Mouse (Mus musculus) cerebellum, postnatal 10 days (tissue): ENCODE data around the gene Csdc2.

ENCODE experiments used
- DNase-seq, 2 experiments: peaks; one replicate each; pipeline ENCODE4 v3.0.0; 2021; ENCODE audit warnings: mixed read lengths in 2 of 2

The Csdc2 gene

GRCm38 (mm10) chr15:81925760-81926445 lies 10.7 kb upstream of the Csdc2 start, which contains the start of gene Polr3h:
Gene Polr3h, minus strand, starts transcription at chr15:81926240.
- DNase-seq = peak; percentile 99

GRCm38 (mm10) chr15:81926446-81926822 lies 10.1 kb upstream of the Csdc2 start:
- DNase-seq = no peak

GRCm38 (mm10) chr15:81927741-81928140 lies 8.8 kb upstream of the Csdc2 start:
- peak; percentile 57 to 60 for DNase-seq

- no peak for DNase-seq
These were observed 8.3 kb upstream of the Csdc2 start for GRCm38 (mm10) chr15:81928277-81928676.

DNA sequence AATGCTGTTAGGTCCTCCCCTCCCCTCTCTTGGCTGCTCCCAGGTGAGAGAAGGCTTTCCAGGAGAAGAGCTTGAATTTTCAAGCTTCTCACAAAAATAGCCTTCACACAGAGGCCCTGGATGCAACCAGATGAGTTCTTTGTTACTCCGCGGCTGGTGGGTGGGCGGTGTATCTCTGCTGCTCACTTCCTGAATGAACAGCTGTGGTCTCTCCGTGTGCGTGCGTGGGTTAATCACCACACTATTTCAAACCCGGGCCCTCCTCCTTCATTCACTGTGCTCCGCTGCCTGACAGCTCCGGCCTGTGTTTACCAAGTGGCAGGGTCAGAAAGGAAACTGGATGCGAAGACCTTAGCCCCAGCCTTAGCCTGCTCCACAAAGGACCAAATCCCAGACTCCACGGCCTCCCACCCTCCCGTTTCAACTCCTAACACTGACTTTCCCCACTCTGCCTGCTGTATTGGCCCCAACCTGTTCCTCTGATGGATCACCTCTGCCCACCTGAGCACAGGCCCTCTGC lies 3.5 kb upstream of the Csdc2 start:
- no peak for DNase-seq

- DNase-seq = no peak
These were observed 2.6 kb upstream of the Csdc2 start for GRCm38 (mm10) chr15:81933986-81934385.

DNA sequence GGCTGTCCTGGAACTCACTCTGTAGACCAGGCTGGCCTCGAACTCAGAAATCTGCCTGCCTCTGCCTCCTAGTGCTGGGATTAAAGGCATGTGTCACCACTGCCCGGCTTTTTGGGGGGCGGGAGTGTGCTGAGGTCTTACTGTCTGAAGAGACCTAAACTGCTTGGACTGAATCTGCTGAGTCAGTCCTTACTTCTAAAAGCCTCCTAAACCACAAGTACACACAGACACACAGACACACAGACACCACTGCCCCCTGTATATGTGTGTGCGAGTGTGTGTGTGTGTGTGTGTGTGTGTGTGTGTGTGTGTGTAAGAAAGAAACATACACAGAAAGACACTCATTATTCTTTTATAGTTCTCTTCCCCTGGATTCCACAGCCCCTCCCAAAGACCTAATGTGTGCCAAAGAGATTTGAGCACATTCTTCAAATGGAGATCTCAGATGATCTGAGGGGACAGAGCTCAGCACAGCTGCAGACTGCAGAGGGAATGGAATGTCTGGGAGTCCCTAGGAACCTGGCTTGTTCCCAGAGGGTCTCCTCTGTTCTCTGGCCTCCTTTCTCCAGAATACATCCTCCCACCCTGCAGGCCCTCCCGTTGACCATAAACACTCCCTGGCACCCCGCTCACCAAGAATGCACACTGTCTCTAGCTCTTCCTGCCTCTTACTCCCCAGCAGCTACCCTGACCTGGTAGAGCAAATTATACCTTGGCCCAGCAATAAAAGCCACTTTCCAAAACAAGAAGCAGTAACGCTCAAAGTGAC lies 506 bp upstream of the Csdc2 start:
- DNase-seq = no peak

- peak; percentile 73 to 81 for DNase-seq
These were observed 776 bp downstream of the Csdc2 start for GRCm38 (mm10) chr15:81937098-81937972.

DNA sequence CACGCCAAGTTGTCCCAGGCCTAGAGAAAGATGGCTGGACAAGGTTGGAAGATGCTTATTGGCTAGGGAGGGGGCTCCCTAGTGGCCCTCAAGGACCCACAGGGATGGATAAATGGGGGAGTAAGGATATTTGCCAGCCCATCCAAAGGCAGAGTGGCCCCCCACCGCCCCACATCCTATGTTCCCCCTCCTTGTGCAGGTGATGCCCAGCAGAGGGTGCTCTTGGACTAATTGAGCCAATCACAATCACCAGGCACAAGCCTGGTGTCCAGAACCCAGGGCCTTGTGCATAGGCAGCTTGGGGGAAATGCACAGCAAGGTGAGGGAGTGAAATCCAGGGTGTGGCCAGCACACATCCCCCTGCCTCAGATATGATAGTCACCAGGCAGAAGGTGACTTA lies 1.7 kb downstream of the Csdc2 start:
- DNase-seq = peak; percentile 83 to 85

- no peak for DNase-seq
These were observed 2.7 kb downstream of the Csdc2 start for GRCm38 (mm10) chr15:81939157-81939715.

DNA sequence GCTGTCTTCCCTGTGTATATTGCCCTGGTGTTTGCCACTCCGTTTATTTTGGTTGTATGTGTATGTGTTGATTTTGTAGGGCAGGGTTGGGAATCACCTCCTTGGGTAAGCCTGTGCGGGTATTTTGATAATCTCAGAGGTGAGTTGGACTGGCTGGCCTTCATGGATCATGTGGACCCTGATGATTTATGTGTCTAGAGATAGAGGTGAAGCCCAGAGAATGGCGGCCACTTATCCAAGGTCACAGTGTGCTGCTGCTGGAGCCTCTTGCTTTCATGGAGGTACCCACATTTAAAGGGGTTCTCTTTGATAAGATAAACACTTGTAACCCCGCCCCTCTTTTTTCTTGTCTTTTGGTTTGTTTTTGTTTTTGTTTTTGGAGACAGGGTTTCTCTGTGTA lies 3.2 kb downstream of the Csdc2 start:
- DNase-seq = no peak

DNA sequence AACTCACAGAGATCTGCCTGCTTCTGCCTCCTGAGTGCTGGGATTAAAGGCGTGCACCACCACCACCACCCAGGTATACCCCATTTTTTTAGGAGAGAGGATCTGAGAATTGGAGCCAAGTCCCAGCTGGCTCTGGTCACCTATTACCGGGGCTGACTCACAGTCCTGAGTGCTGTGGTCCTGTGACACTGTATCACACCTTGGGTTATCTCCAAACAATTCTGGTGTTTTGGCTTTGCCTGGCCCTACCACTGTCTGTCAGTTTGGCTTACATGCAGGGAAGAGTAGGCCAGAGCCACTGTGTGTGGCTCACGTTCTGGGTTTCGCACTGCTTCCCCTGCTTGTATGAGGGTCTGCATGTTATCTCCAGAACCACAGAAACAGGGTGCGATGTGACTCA lies 3.7 kb downstream of the Csdc2 start:
- DNase-seq = no peak

- DNase-seq = no peak
These were observed 4.5 kb downstream of the Csdc2 start for GRCm38 (mm10) chr15:81941010-81941409.

DNA sequence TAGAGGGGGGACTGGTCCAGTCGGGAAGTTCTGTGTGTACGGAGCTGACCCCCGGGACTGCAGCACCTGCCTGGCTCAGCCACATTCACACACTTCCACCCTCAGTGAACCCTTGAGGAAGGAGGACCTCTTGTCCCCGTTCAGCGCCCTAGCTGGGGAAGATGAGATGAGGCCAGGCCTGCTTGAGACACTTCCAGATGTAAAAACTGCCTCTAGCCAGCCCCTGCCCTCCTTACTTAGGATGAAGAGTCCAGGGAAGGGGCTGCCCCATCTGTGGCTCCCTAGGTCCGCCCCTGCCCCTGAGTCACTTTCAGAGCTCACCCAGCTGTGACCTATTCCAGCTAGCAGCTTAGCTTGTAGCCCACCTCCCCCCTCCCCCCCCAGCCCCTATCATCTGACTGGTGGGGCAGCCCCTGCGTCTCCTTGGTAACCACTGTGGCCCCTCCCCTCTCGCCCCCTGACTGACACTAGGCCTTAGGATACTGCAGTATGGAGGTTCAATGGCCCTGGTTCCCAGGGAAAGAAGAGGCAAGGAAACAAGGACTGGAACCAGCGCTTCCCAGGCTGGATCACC lies 6.7 kb downstream of the Csdc2 start:
- no peak for DNase-seq

DNA sequence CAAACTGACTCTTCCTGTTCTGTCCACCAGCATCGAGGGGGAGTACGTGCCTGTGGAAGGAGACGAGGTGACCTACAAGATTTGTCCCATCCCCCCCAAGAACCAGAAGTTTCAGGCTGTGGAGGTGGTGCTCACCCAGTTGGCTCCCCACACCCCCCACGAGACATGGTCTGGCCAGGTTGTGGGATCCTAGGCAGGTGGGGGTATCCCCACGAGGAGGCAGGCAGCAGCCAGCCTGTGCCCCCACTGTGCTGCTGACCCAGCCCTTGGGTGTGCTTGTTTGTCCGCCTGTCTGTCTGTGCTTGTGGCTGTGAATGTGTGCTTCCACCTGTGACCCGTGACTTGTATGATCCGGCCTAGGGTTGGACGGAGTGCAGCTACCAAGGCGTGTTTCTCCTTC lies 12.5 kb downstream of the Csdc2 start:
- DNase-seq = no peak

GRCm38 (mm10) chr15:81949476-81950131 lies 13.0 kb downstream of the Csdc2 start:
- DNase-seq = no peak

DNA sequence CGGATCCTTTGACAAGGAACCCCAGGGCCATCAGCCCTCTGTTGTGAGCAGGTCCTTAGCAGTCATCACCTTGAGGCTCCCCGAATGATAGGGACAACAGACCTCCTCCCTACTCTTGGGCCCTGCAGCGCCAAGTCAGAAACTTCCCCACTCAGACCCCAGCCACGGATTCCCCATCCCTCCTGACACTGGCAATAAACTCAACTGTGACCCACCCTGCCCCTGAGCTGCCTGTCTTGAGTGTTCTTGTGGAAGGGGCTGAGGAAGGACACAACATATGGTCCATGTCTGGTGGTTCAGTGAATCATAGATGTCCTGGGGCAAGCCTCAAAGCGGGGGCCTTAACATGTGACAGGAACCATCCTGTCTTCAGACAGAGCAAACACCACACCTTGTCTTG lies 14.2 kb downstream of the Csdc2 start:
- no peak for DNase-seq

DNA sequence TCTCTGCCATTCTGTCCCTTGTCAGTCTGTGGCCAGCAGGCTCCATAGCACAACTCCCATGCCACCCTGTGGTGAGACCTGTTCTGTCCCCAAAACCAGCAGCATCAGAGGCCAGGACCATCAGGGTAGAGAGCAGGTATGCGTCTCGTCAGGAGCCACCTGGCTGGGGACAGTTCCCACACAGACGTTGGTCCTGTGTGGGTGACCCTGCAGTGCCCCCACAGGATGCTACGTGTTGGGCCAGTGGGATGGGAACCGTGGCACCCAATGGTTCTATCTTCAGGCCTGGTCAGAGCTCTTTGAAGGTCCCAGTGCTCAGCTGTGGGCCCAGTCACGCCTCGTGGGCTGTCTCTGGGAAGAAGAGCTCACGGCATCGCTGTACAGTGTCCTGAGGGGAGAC lies 14.6 kb downstream of the Csdc2 start:
- DNase-seq = no peak

- DNase-seq = no peak
These were observed 15.8 kb downstream of the Csdc2 start for GRCm38 (mm10) chr15:81952310-81952709.

- peak; percentile 66 to 75 for DNase-seq
These were observed 17.6 kb downstream of the Csdc2 start for GRCm38 (mm10) chr15:81954151-81954583.

DNA sequence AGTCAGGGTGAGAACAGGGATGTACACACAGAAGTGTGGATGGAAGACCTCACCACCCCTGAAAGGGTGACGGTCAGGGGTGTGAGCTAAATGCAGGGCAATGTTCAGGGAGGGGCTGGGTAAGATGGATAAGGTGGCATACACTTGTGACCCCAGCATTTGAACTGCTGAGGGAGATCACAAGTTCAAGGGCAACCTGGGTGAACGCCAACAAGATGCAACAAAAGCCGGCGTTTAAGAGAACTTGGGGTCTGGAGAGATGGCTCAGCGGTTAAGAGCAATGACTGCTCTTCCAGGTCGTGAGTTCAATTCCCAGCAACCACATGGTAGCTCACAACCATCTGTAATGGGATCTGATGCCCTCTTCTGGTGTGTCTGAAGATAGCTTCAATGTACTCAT lies 18.2 kb downstream of the Csdc2 start:
- DNase-seq = no peak

DNA sequence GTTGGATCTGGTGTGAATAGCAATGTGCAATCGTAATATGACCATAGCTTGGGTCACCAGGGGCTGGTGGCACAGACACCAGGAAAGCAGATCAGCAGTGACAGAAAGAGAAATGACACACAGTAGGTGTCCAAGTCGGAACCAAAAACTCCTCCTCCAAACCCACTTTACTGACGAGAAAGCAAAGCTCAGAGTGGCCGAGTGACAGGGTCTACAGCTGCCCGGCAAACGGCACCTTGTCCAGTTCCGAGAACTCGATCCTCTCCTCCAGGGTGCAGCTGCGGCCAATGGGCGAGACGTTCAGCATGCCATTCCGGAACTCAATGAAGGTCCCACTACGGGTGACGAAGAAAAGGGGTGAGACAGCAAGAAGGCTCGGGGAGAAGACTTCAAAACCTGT lies 18.9 kb downstream of the Csdc2 start:
- no peak for DNase-seq
